Mouse (Mus musculus): ENCODE results near the gene Cutc. TPM values are rescaled to one million over a fixed set of nuclear protein-coding genes. Genes with fewer than 3 reads are reported as not detected.

Gene Cutc
- polyA plus RNA-seq, 1 experiment from 2014 or later = 8.4 TPM

- WGBS = 76% methylated on average over 2 of the region's 2 CpGs
- H3K9me3 ChIP-seq = no peaks in the 10 kb centered on the region
- ATAC-seq = no peak
- H3K27ac ChIP-seq = no peak overlapping the region
- H3K36me3 ChIP-seq = no peaks in the 10 kb centered on the region
- no peaks in the 10 kb centered on the region for H3K27me3 ChIP-seq
- no peaks in the 10 kb centered on the region for H3K4me1 ChIP-seq (replicated peaks)
- no peak overlapping the region for H3K9ac ChIP-seq (replicated peaks)
- H3K4me2 ChIP-seq (replicated peaks) = no peak overlapping the region
- no peak overlapping the region for H3K4me3 ChIP-seq (replicated peaks)
Measured at GRCm38 (mm10) chr19:43777308-43777707, 24.5 kb downstream of the Cutc start.

- no peak overlapping the region for H3K9ac ChIP-seq (replicated peaks)
- no peaks in the 10 kb centered on the region for H3K36me3 ChIP-seq
- no peaks in the 10 kb centered on the region for H3K4me1 ChIP-seq (replicated peaks)
- H3K27me3 ChIP-seq = no peaks in the 10 kb centered on the region
- no peak for ATAC-seq
- no peak overlapping the region for H3K27ac ChIP-seq
- WGBS = 95% methylated on average over 5 of the region's 5 CpGs
- no peaks in the 10 kb centered on the region for H3K9me3 ChIP-seq
- no peak overlapping the region for H3K4me2 ChIP-seq (replicated peaks)
- no peak overlapping the region for H3K4me3 ChIP-seq (replicated peaks)
Measured at GRCm38 (mm10) chr19:43780391-43780790, 27.6 kb downstream of the Cutc start.

- no peaks in the 10 kb centered on the region for H3K9me3 ChIP-seq
- no peaks in the 10 kb centered on the region for H3K27me3 ChIP-seq
- 87% methylated on average over 3 of the region's 3 CpGs for WGBS
- no peak within 1 kb of the TSS for H3K4me2 ChIP-seq (replicated peaks)
- H3K4me3 ChIP-seq (replicated peaks) = no peak within 1 kb of the TSS
- H3K9ac ChIP-seq (replicated peaks) = no peak within 1 kb of the TSS
- H3K36me3 ChIP-seq = no peaks in the 10 kb centered on the region
- no peak for ATAC-seq
- no peak within 1 kb of the TSS for H3K27ac ChIP-seq
- H3K4me1 ChIP-seq (replicated peaks) = no peaks in the 10 kb centered on the region
Measured at GRCm38 (mm10) chr19:43781980-43782379, 29.2 kb downstream of the Cutc start, which contains the start of gene Abcc2. TSS of gene Abcc2 (plus strand) at chr19:43782192.

GRCm38 (mm10) chr19:43784761-43785160 lies 32.0 kb downstream of the Cutc start:
- Histone ChIP-seq H3K27ac (no peak overlapping the region), H3K27me3 (no peaks in the 10 kb centered on the region), H3K9ac (replicated peaks) (no peak overlapping the region), H3K9me3 (no peaks in the 10 kb centered on the region), H3K36me3 (no peaks in the 10 kb centered on the region), H3K4me2 (replicated peaks) (no peak overlapping the region), H3K4me1 (replicated peaks) (no peaks in the 10 kb centered on the region), H3K4me3 (replicated peaks) (no peak overlapping the region)
- WGBS = 81% methylated on average over 8 of the region's 8 CpGs
- ATAC-seq = no peak

GRCm38 (mm10) chr19:43786249-43787026 lies 33.6 kb downstream of the Cutc start:
- no peak for ATAC-seq
- H3K4me3 ChIP-seq (replicated peaks) = no peak overlapping the region
- no peaks in the 10 kb centered on the region for H3K4me1 ChIP-seq (replicated peaks)
- H3K9ac ChIP-seq (replicated peaks) = no peak overlapping the region
- H3K27ac ChIP-seq = no peak overlapping the region
- H3K36me3 ChIP-seq = no peaks in the 10 kb centered on the region
- no peak overlapping the region for H3K4me2 ChIP-seq (replicated peaks)
- H3K9me3 ChIP-seq = no peaks in the 10 kb centered on the region
- 84% methylated on average over 13 of the region's 13 CpGs for WGBS
- no peaks in the 10 kb centered on the region for H3K27me3 ChIP-seq

- H3K4me2 ChIP-seq (replicated peaks) = no peak overlapping the region
- H3K4me1 ChIP-seq (replicated peaks) = no peaks in the 10 kb centered on the region
- no peak overlapping the region for H3K9ac ChIP-seq (replicated peaks)
- no peaks in the 10 kb centered on the region for H3K36me3 ChIP-seq
- no peak overlapping the region for H3K4me3 ChIP-seq (replicated peaks)
- H3K27me3 ChIP-seq = no peaks in the 10 kb centered on the region
- H3K27ac ChIP-seq = no peak overlapping the region
- ATAC-seq = no peak
- WGBS = 95% methylated on average over 7 of the region's 7 CpGs
- H3K9me3 ChIP-seq = no peaks in the 10 kb centered on the region
Measured at GRCm38 (mm10) chr19:43789817-43790216, 37.0 kb downstream of the Cutc start.

GRCm38 (mm10) chr19:43792537-43792936 lies 39.7 kb downstream of the Cutc start:
- H3K9me3 ChIP-seq = no peaks in the 10 kb centered on the region
- 78% methylated on average over 4 of the region's 4 CpGs for WGBS
- no peaks in the 10 kb centered on the region for H3K36me3 ChIP-seq
- no peak for ATAC-seq
- no peak overlapping the region for H3K27ac ChIP-seq
- no peak overlapping the region for H3K9ac ChIP-seq (replicated peaks)
- H3K4me2 ChIP-seq (replicated peaks) = no peak overlapping the region
- H3K27me3 ChIP-seq = no peaks in the 10 kb centered on the region
- no peaks in the 10 kb centered on the region for H3K4me1 ChIP-seq (replicated peaks)
- H3K4me3 ChIP-seq (replicated peaks) = no peak overlapping the region

GRCm38 (mm10) chr19:43793951-43794350 lies 41.2 kb downstream of the Cutc start:
- WGBS = 89% methylated on average over 1 of the region's 1 CpGs
- no peak overlapping the region for H3K27ac ChIP-seq
- H3K4me3 ChIP-seq (replicated peaks) = no peak overlapping the region
- no peak overlapping the region for H3K4me2 ChIP-seq (replicated peaks)
- no peaks in the 10 kb centered on the region for H3K4me1 ChIP-seq (replicated peaks)
- no peaks in the 10 kb centered on the region for H3K9me3 ChIP-seq
- no peak overlapping the region for H3K9ac ChIP-seq (replicated peaks)
- ATAC-seq = no peak
- H3K27me3 ChIP-seq = no peaks in the 10 kb centered on the region
- no peaks in the 10 kb centered on the region for H3K36me3 ChIP-seq

- ATAC-seq = no peak
- 89% methylated on average over 8 of the region's 8 CpGs for WGBS
Measured at GRCm38 (mm10) chr19:43795511-43795910, 42.7 kb downstream of the Cutc start.

GRCm38 (mm10) chr19:43797216-43797615 lies 44.4 kb downstream of the Cutc start:
- no peaks in the 10 kb centered on the region for H3K4me1 ChIP-seq (replicated peaks)
- 80% methylated on average over 5 of the region's 5 CpGs for WGBS
- H3K4me2 ChIP-seq (replicated peaks) = no peak overlapping the region
- no peak overlapping the region for H3K4me3 ChIP-seq (replicated peaks)
- H3K36me3 ChIP-seq = no peaks in the 10 kb centered on the region
- no peaks in the 10 kb centered on the region for H3K27me3 ChIP-seq
- H3K9ac ChIP-seq (replicated peaks) = no peak overlapping the region
- no peaks in the 10 kb centered on the region for H3K9me3 ChIP-seq
- H3K27ac ChIP-seq = no peak overlapping the region
- no peak for ATAC-seq

More at GRCm38 (mm10) chr19:43795511-43795910, 42.7 kb downstream of the Cutc start:
- Histone ChIP-seq H3K9ac (replicated peaks) (no peak overlapping the region), H3K4me1 (replicated peaks) (no peaks in the 10 kb centered on the region), H3K36me3 (no peaks in the 10 kb centered on the region), H3K4me3 (replicated peaks) (no peak overlapping the region), H3K27ac (no peak overlapping the region), H3K4me2 (replicated peaks) (no peak overlapping the region), H3K27me3 (no peaks in the 10 kb centered on the region), H3K9me3 (no peaks in the 10 kb centered on the region)

GRCm38 (mm10) chr19:43801427-43802051 lies 48.7 kb downstream of the Cutc start:
- Histone ChIP-seq H3K9ac (replicated peaks) (no peak overlapping the region), H3K4me2 (replicated peaks) (no peak overlapping the region), H3K36me3 (no peaks in the 10 kb centered on the region), H3K27ac (no peak overlapping the region), H3K27me3 (no peaks in the 10 kb centered on the region), H3K4me1 (replicated peaks) (no peaks in the 10 kb centered on the region), H3K4me3 (replicated peaks) (no peak overlapping the region), H3K9me3 (no peaks in the 10 kb centered on the region)
- ATAC-seq = no peak
- WGBS = 81% methylated on average over 9 of the region's 9 CpGs

GRCm38 (mm10) chr19:43803866-43804265 lies 51.1 kb downstream of the Cutc start:
- H3K9ac ChIP-seq (replicated peaks) = no peak overlapping the region
- H3K27ac ChIP-seq = no peak overlapping the region
- no peak for ATAC-seq
- no peaks in the 10 kb centered on the region for H3K36me3 ChIP-seq
- no peaks in the 10 kb centered on the region for H3K9me3 ChIP-seq
- no peaks in the 10 kb centered on the region for H3K27me3 ChIP-seq
- H3K4me1 ChIP-seq (replicated peaks) = no peaks in the 10 kb centered on the region
- H3K4me2 ChIP-seq (replicated peaks) = no peak overlapping the region
- 86% methylated on average over 10 of the region's 10 CpGs for WGBS
- H3K4me3 ChIP-seq (replicated peaks) = no peak overlapping the region
